Mouse (Mus musculus): ENCODE data around the gene Inafm1. TPM values are rescaled to one million over a fixed set of nuclear protein-coding genes. Genes with fewer than 3 reads are reported as not detected.

Gene Inafm1
- polyA plus RNA-seq, 1 experiment from 2014 or later = 9.3 TPM

DNA sequence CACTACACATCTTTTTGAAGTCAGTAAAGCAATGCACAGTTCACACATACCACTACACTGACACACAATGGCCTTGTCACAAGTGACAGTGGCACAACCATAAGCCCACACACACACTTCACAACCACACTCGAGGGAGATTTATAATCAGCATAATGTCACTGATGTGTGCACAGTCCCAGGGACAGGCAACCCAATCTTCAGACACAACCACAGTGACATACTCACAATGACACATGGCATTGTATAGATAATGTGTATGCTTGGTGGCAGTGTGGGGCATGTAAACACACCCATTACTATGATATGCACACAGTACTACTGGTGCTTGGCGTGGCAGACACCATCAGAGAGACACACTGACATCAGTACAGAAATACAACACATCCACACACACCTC, 22.7 kb upstream of the Inafm1 start:
- no peak overlapping the region for H3K27ac ChIP-seq (replicated peaks; ENCODE audit: low read depth, low read length)

GRCm38 (mm10) chr7:16295321-16295900, 22.0 kb upstream of the Inafm1 start:
- peak; percentile 84 for DNase-seq (ENCODE audit: low spot score)
- H3K27ac ChIP-seq (replicated peaks; ENCODE audit: low read depth, low read length) = peak overlapping the region; percentile 82
- H3K9ac ChIP-seq (replicated peaks; ENCODE audit: low read length) = peak overlapping the region; percentile 63
- no peaks in the 10 kb centered on the region; the same call in none of the 2 replicates for H3K4me1 ChIP-seq (ENCODE audit: control insufficient read depth, insufficient read depth, low read length)
- H3K4me3 ChIP-seq (ENCODE audit: low read depth, low read length) = peak overlapping the region; percentile 43
- 2% methylated on average over 41 of the region's 41 CpGs for WGBS
- H3K36me3 ChIP-seq (replicated peaks; ENCODE audit: control insufficient read depth, insufficient read depth, low read depth, low read length) = no peaks in the 10 kb centered on the region
- no peaks in the 10 kb centered on the region for H3K9me3 ChIP-seq (replicated peaks; ENCODE audit: control insufficient read depth, low read length)
- peak; percentile 42 for ATAC-seq (replicated peaks; ENCODE audit: insufficient number of reproducible peaks, low FRiP score, low TSS enrichment, low read depth)
- peak overlapping the region; percentile 85 for H3K4me2 ChIP-seq (ENCODE audit: low read depth, low read length)
- no peaks in the 10 kb centered on the region for H3K27me3 ChIP-seq (ENCODE audit: control insufficient read depth, insufficient read depth, low read length)

More for the DNA sequence above, 22.7 kb upstream of the Inafm1 start:
- no peak for ATAC-seq (replicated peaks; ENCODE audit: insufficient number of reproducible peaks, low FRiP score, low TSS enrichment, low read depth)
- WGBS = 39% methylated on average over 2 of the region's 2 CpGs
- no peak for DNase-seq (ENCODE audit: low spot score)
- Histone ChIP-seq H3K9ac (replicated peaks; ENCODE audit: low read length) (no peak overlapping the region), H3K4me2 (ENCODE audit: low read depth, low read length) (no peak overlapping the region), H3K27me3 (ENCODE audit: control insufficient read depth, insufficient read depth, low read length) (no peaks in the 10 kb centered on the region), H3K4me1 (ENCODE audit: control insufficient read depth, insufficient read depth, low read length) (no peaks in the 10 kb centered on the region; the same call in none of the 2 replicates), H3K36me3 (replicated peaks; ENCODE audit: control insufficient read depth, insufficient read depth, low read depth, low read length) (no peaks in the 10 kb centered on the region), H3K9me3 (replicated peaks; ENCODE audit: control insufficient read depth, low read length) (no peaks in the 10 kb centered on the region), H3K4me3 (ENCODE audit: low read depth, low read length) (no peak overlapping the region)

DNA sequence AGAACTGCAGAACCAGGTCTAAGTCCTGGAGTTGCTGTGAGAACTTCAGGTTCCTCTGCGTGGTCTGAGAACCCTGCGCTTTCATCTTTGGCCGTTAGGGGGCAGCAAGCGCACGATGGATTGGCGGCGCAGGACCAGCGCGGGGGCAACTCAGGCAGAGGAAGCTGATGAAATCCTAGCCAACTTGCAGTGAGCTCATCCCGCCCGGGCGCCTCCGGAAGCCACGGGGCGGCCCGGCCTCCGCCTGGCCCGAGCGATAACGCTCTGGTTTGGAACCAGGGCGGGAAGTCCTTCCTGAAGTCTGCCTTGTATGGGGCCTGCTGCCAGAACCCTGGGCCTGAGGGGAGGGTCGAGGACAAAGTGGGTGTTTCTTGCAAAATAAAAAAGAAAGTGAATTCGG, 21.4 kb upstream of the Inafm1 start:
- H3K27ac ChIP-seq (replicated peaks; ENCODE audit: low read depth, low read length) = peak overlapping the region; percentile 82
- DNase-seq (ENCODE audit: low spot score) (peak; percentile 95), ATAC-seq (replicated peaks; ENCODE audit: insufficient number of reproducible peaks, low FRiP score, low TSS enrichment, low read depth) (peak; percentile 71)
- H3K9ac ChIP-seq (replicated peaks; ENCODE audit: low read length) = peak overlapping the region; percentile 63
- WGBS = under 1% methylated on average over 23 of the region's 23 CpGs
- H3K4me1 ChIP-seq (ENCODE audit: control insufficient read depth, insufficient read depth, low read length) = no peaks in the 10 kb centered on the region; the same call in 1 of the 2 replicates
- H3K4me3 ChIP-seq (ENCODE audit: low read depth, low read length) = peak overlapping the region; percentile 43
- H3K9me3 ChIP-seq (replicated peaks; ENCODE audit: control insufficient read depth, low read length) = no peaks in the 10 kb centered on the region
- no peaks in the 10 kb centered on the region for H3K36me3 ChIP-seq (replicated peaks; ENCODE audit: control insufficient read depth, insufficient read depth, low read depth, low read length)
- H3K4me2 ChIP-seq (ENCODE audit: low read depth, low read length) = peak overlapping the region; percentile 85
- no peaks in the 10 kb centered on the region for H3K27me3 ChIP-seq (ENCODE audit: control insufficient read depth, insufficient read depth, low read length)

DNA sequence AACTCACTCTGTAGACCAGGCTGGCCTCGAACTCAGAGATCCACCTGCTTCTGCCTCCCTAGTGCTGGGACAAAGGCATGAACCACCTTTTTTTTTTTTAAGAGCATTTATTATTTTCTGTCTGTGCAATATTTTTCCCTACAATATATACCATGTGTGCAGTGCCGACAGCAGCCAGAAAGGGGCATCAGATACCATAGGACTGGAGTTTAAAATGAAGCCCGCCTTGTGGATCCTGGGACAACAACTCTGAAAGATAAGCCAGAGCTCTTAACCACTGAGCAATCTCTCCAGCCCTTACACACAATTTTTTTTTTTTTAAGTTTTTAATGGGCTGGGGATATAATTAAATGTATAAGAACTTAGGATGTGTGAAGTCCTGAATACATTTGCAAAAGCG, 20.9 kb upstream of the Inafm1 start:
- peak; percentile 65 for DNase-seq (ENCODE audit: low spot score)
- H3K4me2 ChIP-seq (ENCODE audit: low read depth, low read length) = no peak overlapping the region; the same call in 1 of the 2 replicates

DNA sequence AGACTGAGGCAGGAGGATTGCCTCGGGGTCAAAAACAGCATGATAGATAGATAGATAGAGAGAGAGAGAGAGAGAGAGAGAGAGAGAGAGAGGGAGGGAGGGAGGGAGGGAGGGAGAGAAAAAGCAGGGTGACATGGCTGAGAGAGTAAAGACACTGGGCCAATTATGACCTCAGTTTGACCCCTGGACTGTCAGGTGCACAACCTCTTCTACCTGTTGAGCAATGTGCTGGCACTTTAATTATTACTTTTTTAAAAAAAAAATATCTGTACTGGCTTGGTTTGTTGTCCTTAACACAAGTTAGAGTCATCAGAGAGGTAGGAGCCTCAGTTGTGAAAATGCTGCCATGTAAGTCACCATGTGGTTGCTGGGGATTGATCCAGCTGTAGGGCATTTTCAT, 14.4 kb upstream of the Inafm1 start:
- no peak overlapping the region for H3K27ac ChIP-seq (replicated peaks; ENCODE audit: low read depth, low read length)
- H3K27me3 ChIP-seq (ENCODE audit: control insufficient read depth, insufficient read depth, low read length) = no peaks in the 10 kb centered on the region
- ATAC-seq (replicated peaks; ENCODE audit: insufficient number of reproducible peaks, low FRiP score, low TSS enrichment, low read depth) (no peak), DNase-seq (ENCODE audit: low spot score) (no peak)
- no peak overlapping the region for H3K4me3 ChIP-seq (ENCODE audit: low read depth, low read length)
- no peaks in the 10 kb centered on the region for H3K9me3 ChIP-seq (replicated peaks; ENCODE audit: control insufficient read depth, low read length)
- no peak overlapping the region for H3K9ac ChIP-seq (replicated peaks; ENCODE audit: low read length)
- peaks cover 5% of the 10 kb centered on the region; the same call in 1 of the 2 replicates for H3K36me3 ChIP-seq (replicated peaks; ENCODE audit: control insufficient read depth, insufficient read depth, low read depth, low read length)
- no peaks in the 10 kb centered on the region for H3K4me1 ChIP-seq (ENCODE audit: control insufficient read depth, insufficient read depth, low read length)
- no peak overlapping the region for H3K4me2 ChIP-seq (ENCODE audit: low read depth, low read length)
- WGBS = 75% methylated on average over 1 of the region's 1 CpGs

More for the DNA sequence above, 20.9 kb upstream of the Inafm1 start:
- H3K4me3 ChIP-seq (ENCODE audit: low read depth, low read length) = peak overlapping the region; percentile 43; the same call in 1 of the 2 replicates
- no peak for ATAC-seq (replicated peaks; ENCODE audit: insufficient number of reproducible peaks, low FRiP score, low TSS enrichment, low read depth)
- WGBS = 33% methylated on average over 4 of the region's 4 CpGs
- H3K9me3 ChIP-seq (replicated peaks; ENCODE audit: control insufficient read depth, low read length) = no peaks in the 10 kb centered on the region
- no peaks in the 10 kb centered on the region; the same call in 1 of the 2 replicates for H3K4me1 ChIP-seq (ENCODE audit: control insufficient read depth, insufficient read depth, low read length)
- H3K27ac ChIP-seq (replicated peaks; ENCODE audit: low read depth, low read length) = no peak overlapping the region
- H3K9ac ChIP-seq (replicated peaks; ENCODE audit: low read length) = no peak overlapping the region
- H3K27me3 ChIP-seq (ENCODE audit: control insufficient read depth, insufficient read depth, low read length) = no peaks in the 10 kb centered on the region
- H3K36me3 ChIP-seq (replicated peaks; ENCODE audit: control insufficient read depth, insufficient read depth, low read depth, low read length) = no peaks in the 10 kb centered on the region

DNA sequence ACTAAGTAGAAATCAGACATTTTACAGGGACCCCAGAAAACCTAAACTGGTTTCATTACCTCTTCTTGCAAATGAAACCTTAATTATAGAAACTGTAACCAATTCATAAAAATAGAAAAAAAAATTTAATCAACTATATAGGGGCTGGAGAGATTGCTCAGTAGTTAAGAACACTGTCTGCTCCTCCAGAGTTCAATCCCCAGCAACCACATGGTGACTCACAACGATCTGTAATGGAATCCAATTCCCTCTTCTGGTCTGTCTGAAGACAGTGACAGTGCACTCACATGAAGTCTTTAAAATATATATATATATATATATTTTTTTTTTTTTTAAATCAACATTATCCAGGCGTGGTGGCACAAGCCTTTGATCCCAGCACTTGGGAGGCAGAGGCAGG, 13.6 kb upstream of the Inafm1 start:
- Histone ChIP-seq H3K4me1 (ENCODE audit: control insufficient read depth, insufficient read depth, low read length) (no peaks in the 10 kb centered on the region), H3K9ac (replicated peaks; ENCODE audit: low read length) (peak overlapping the region; percentile 64), H3K9me3 (replicated peaks; ENCODE audit: control insufficient read depth, low read length) (no peaks in the 10 kb centered on the region), H3K27ac (replicated peaks; ENCODE audit: low read depth, low read length) (no peak overlapping the region), H3K27me3 (ENCODE audit: control insufficient read depth, insufficient read depth, low read length) (no peaks in the 10 kb centered on the region), H3K36me3 (replicated peaks; ENCODE audit: control insufficient read depth, insufficient read depth, low read depth, low read length) (peaks cover 7% of the 10 kb centered on the region; the same call in 1 of the 2 replicates), H3K4me3 (ENCODE audit: low read depth, low read length) (peak overlapping the region; percentile 53), H3K4me2 (ENCODE audit: low read depth, low read length) (peak overlapping the region; percentile 37)
- ATAC-seq (replicated peaks; ENCODE audit: insufficient number of reproducible peaks, low FRiP score, low TSS enrichment, low read depth) (no peak), DNase-seq (ENCODE audit: low spot score) (no peak)
- WGBS = 82% methylated on average over 2 of the region's 2 CpGs

GRCm38 (mm10) chr7:16286026-16286961, 12.9 kb upstream of the Inafm1 start, which contains the start of gene Ccdc9:
Gene Ccdc9 (minus strand): TSS chr7:16286795.
- H3K9ac ChIP-seq (replicated peaks; ENCODE audit: low read length) = peak within 1 kb of the TSS; percentile 64
- DNase-seq (ENCODE audit: low spot score) (peak; percentile 99), ATAC-seq (replicated peaks; ENCODE audit: insufficient number of reproducible peaks, low FRiP score, low TSS enrichment, low read depth) (peak; percentile 86)
- H3K27ac ChIP-seq (replicated peaks; ENCODE audit: low read depth, low read length) = peak within 1 kb of the TSS; percentile 74
- peak within 1 kb of the TSS; percentile 53 for H3K4me3 ChIP-seq (ENCODE audit: low read depth, low read length)
- no peaks in the 10 kb centered on the region for H3K27me3 ChIP-seq (ENCODE audit: control insufficient read depth, insufficient read depth, low read length)
- H3K4me2 ChIP-seq (ENCODE audit: low read depth, low read length) = peak within 1 kb of the TSS; percentile 55
- 1% methylated on average over 57 of the region's 70 CpGs for WGBS
- peaks cover 7% of the 10 kb centered on the region; the same call in 1 of the 2 replicates for H3K36me3 ChIP-seq (replicated peaks; ENCODE audit: control insufficient read depth, insufficient read depth, low read depth, low read length)
- H3K4me1 ChIP-seq (ENCODE audit: control insufficient read depth, insufficient read depth, low read length) = no peaks in the 10 kb centered on the region
- H3K9me3 ChIP-seq (replicated peaks; ENCODE audit: control insufficient read depth, low read length) = no peaks in the 10 kb centered on the region

Data from embryonic facial prominence, embryonic 11.5 days (tissue).